Mouse (Mus musculus) lung, postnatal 0 days (tissue): Measurements from ENCODE around the gene Speg. TPM values are rescaled to one million over a fixed set of nuclear protein-coding genes. Genes with fewer than 3 reads are reported as not detected.

Experiments used
- ATAC-seq: fragments of 200-750 bp; cut with Nextera tagmentation; 2 replicates; pipeline ENCODE4 v1.8.0; 2017; ENCODE audit warnings: moderate library complexity
- DNase-seq: peaks from one replicate; pipeline ENCODE4 v3.0.0-alpha.2; 2016; ENCODE audit warnings: low spot score
- H3K27ac ChIP-seq: fragments of 300-500 bp; sonication (generic); 2 replicates; pipeline ENCODE4 v1.5.1; 2014; ENCODE audit warnings: antibody characterized with exemption, mild to moderate bottlenecking, low read length, mixed read lengths
- H3K27me3 ChIP-seq: fragments of 300-500 bp; sonication (generic); replicated peaks from 2 replicates; pipeline ENCODE4 v1.6.1; 2014; ENCODE audit warnings: low read length, mixed read lengths; ENCODE audit not compliant: insufficient read depth
- H3K36me3 ChIP-seq: fragments of 300-500 bp; sonication (generic); 2 replicates; pipeline ENCODE4 v1.6.1; 2014; ENCODE audit warnings: low read length, mixed read lengths; ENCODE audit not compliant: insufficient read depth
- H3K4me1 ChIP-seq: fragments of 300-500 bp; sonication (generic); 2 replicates; pipeline ENCODE4 v1.6.1; 2014; ENCODE audit warnings: antibody characterized with exemption, low read depth, low read length, mixed read lengths; ENCODE audit not compliant: insufficient read depth
- H3K4me2 ChIP-seq: fragments of 300-500 bp; sonication (generic); replicated peaks from 2 replicates; pipeline ENCODE4 v1.6.1; 2014; ENCODE audit warnings: low read depth, mild to moderate bottlenecking, low read length, moderate library complexity, mixed read lengths
- H3K4me3 ChIP-seq: fragments of 300-500 bp; sonication (generic); 2 replicates; pipeline ENCODE4 v1.5.1; 2014; ENCODE audit warnings: low read depth, low read length
- H3K9ac ChIP-seq: fragments of 300-500 bp; sonication (generic); replicated peaks from 2 replicates; pipeline ENCODE4 v1.6.1; 2014; ENCODE audit warnings: low read depth, mild to moderate bottlenecking
- H3K9me3 ChIP-seq: fragments of 300-500 bp; sonication (generic); 2 replicates; pipeline ENCODE4 v1.6.1; 2016; ENCODE audit warnings: low read length, mixed read lengths
- CTCF ChIP-seq: IDR thresholded peaks from 2 replicates; pipeline ENCODE4 v1.5.1; 2016; ENCODE audit warnings: antibody characterized with exemption, mild to moderate bottlenecking
- EP300 ChIP-seq: IDR thresholded peaks from 2 replicates; pipeline ENCODE4 v1.6.1; 2016; ENCODE audit warnings: antibody characterized with exemption, mild to moderate bottlenecking, control low read depth
- WGBS: fragments of 180-500 bp; shearing (Covaris S2); extraction: QIAGEN DNeasy Blood & Tissue Kit; methylation state at CpG from one replicate; pipeline ENCODE4 v1.1.7; 2014; 5-methylcytosine and 5-hydroxymethylcytosine counted together
- polyA plus RNA-seq: library from polyadenylated mRNA; unstranded; fragments of >200 nt; fragmentation: Nextera tagmentation; extraction: Ambion mirVana; gene quantifications from 2 replicates; pipeline ENCODE4 v1.2.1, GENCODE M21; 2015

Speg gene
- polyA plus RNA-seq, 1 experiment from 2014 or later, result 15.4 TPM

DNA sequence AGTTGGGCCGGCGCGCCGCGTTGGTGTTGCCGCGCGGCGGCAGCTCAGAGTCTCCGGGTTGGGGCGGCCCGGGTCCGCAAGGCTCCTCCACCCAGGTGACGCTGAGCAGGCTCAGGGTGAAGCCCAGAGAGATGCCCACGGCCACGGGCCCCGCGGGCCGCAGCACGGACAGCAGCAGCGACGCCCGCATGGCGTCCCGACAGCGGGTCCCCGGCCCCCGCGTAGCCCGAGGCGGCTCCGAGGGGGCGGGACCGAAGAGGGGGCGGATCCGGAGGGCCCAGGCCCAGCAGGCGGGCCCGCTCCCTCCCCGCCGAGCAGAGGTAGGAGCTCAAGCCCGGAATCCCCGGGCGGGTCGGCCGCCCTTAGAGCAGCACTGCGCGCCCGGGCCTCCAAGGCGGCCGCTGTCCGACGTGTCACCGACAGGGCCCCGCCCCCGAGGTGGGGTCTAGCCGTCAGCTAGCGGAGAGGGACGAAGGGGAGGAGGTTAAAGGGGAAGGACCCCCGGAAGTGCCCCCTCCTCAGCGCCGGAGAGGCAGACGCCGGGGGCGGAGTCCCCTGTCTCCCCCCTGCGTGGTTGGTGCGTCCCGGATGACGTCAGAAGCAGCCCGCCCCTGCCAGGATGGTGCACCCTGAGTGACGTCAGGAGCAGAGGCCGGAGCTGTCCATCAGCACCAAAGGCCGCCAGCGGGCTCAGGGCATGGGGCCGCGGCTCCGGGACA is 104.0 kb downstream of the Speg start, which contains the start of the genes Chpf and Tmem198:
Gene Chpf (minus strand): TSS at position 392 of the 719 bp plus-strand sequence.
Gene Tmem198 (plus strand): TSS at position 617 of the 719 bp plus-strand sequence.
- Histone ChIP-seq H3K9me3 (no peaks in the 10 kb centered on the region), H3K9ac (peak within 1 kb of the TSS; percentile 58), H3K27me3 (peaks cover 22% of the 10 kb centered on the region; the same call in 1 of the 2 replicates), H3K36me3 (peaks cover under 1% of the 10 kb centered on the region; the same call in 1 of the 2 replicates), H3K4me2 (peak within 1 kb of the TSS; percentile 85), H3K4me1 (peaks cover 3% of the 10 kb centered on the region; the same call in 1 of the 2 replicates), H3K4me3 (peak within 1 kb of the TSS; percentile 67), H3K27ac (peak within 1 kb of the TSS; percentile 84)
- 1% methylated on average over 38 of the region's 76 CpGs for WGBS
- TF ChIP-seq EP300, result 0 out of 2 replicates have a peak, but pooled peaks have one; percentile 17
- TF ChIP-seq CTCF, result no peak
- DNase-seq, result peak; percentile 97
- peak; percentile 93 for ATAC-seq

DNA sequence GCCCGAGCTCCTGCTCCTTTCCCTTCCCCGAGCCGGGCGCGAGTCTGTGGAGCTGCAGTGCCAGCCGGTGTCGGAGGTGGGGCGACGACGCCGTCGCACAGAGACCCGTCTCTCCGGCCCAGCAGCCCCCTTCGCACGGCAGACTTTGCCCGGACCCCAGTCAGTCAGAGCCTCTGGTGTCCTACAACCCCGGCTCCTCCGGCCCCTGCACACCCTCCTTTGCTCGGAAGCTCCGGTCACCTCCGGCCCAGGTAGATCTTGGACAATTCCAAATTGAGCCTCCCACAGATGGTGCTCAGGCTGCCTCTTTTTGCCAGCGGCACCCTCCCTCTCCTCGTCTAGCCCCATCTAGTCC is 104.5 kb downstream of the Speg start:
- DNase-seq, result no peak
- Histone ChIP-seq H3K27me3 (peaks cover 26% of the 10 kb centered on the region; the same call in 1 of the 2 replicates), H3K4me2 (peak overlapping the region; percentile 85), H3K9me3 (no peaks in the 10 kb centered on the region), H3K4me3 (peak overlapping the region; percentile 67), H3K36me3 (no peaks in the 10 kb centered on the region), H3K9ac (no peak overlapping the region), H3K4me1 (peaks cover 3% of the 10 kb centered on the region; the same call in 1 of the 2 replicates), H3K27ac (no peak overlapping the region)
- ATAC-seq, result peak; percentile 2; the same call in 1 of the 2 replicates
- WGBS, result 7% methylated on average over 19 of the region's 24 CpGs
- TF ChIP-seq CTCF (no peak), EP300 (no peak)

DNA sequence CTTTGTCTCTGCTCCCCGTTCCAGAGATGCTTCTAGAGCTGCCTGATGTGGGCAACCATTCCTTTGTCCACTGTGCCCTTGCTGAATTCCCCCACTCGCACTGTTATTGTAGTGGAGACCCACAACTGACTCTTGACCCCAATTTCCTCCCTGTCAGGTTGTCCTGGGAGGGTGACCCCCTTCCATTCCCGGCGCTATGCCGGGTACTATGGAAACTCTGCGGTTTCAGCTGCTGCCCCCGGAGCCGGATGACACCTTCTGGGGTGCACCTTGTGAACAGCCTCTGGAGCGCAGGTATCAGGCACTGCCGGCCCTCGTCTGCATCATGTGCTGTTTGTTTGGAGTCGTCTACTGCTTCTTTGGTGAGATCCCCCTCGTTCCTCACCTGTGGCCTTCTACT is 104.9 kb downstream of the Speg start:
- Histone ChIP-seq H3K36me3 (no peaks in the 10 kb centered on the region), H3K4me3 (no peak overlapping the region), H3K27ac (no peak overlapping the region), H3K4me2 (peak overlapping the region; percentile 85), H3K9ac (no peak overlapping the region), H3K4me1 (peaks cover 3% of the 10 kb centered on the region; the same call in 1 of the 2 replicates), H3K27me3 (peaks cover 27% of the 10 kb centered on the region; the same call in 1 of the 2 replicates), H3K9me3 (no peaks in the 10 kb centered on the region)
- WGBS, result 25% methylated on average over 13 of the region's 13 CpGs
- DNase-seq, result no peak
- no peak for ATAC-seq
- no peak for TF ChIP-seq CTCF
- no peak for TF ChIP-seq EP300

DNA sequence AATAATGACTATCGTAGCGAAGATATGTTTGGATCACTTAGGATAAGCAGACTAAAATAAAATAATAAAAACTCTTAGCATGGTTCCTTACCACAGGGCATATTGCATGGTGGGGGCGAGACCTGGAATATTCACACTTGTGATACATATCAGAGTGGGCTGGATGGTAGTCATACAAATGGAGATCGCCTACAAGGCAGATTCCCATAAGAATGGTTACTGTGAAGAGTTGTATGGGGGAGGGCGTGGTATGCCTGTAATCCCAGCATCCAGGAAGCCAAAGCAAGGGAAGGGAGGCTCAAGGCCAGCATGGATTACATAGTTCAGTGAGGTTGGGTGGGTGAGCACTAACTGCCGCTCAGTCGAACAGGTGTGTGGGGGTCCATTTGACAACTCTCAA is 105.6 kb downstream of the Speg start:
- no peaks in the 10 kb centered on the region for H3K9me3 ChIP-seq
- ATAC-seq, result no peak
- no peaks in the 10 kb centered on the region for H3K36me3 ChIP-seq
- no peak overlapping the region for H3K27ac ChIP-seq
- WGBS, result 87% methylated on average over 7 of the region's 7 CpGs
- peaks cover 3% of the 10 kb centered on the region; the same call in 1 of the 2 replicates for H3K4me1 ChIP-seq
- H3K9ac ChIP-seq, result no peak overlapping the region
- no peak overlapping the region for H3K4me3 ChIP-seq
- H3K27me3 ChIP-seq, result peaks cover 27% of the 10 kb centered on the region; the same call in 1 of the 2 replicates
- no peak for TF ChIP-seq EP300
- TF ChIP-seq CTCF, result no peak
- H3K4me2 ChIP-seq, result no peak overlapping the region
- no peak for DNase-seq

Other genes with a start within 250 kb of the Speg start
- 1.4 and 1.5 TPM in 2 replicates for gene Slc23a3, start 241.4 kb upstream of the Speg start, polyA plus RNA-seq
- 63.3 and 67.8 TPM in 2 replicates for gene Cnppd1, start 232.6 kb upstream of the Speg start, polyA plus RNA-seq
- 40.5 and 45.0 TPM in 2 replicates for gene Retreg2, start 232.5 kb upstream of the Speg start, polyA plus RNA-seq
- 50.5 and 56.1 TPM in 2 replicates for gene Zfand2b, start 206.7 kb upstream of the Speg start, polyA plus RNA-seq
- gene Abcb6, start 194.9 kb upstream of the Speg start, polyA plus RNA-seq, result 9.4 and 11.7 TPM in 2 replicates
- 15.9 and 17.2 TPM in 2 replicates for gene Ankzf1, start 183.1 kb upstream of the Speg start, polyA plus RNA-seq
- gene Atg9a, start 183.1 kb upstream of the Speg start, polyA plus RNA-seq, result 23.7 and 28.3 TPM in 2 replicates
- 8.6 and 10.1 TPM in 2 replicates for gene Glb1l, start 164.5 kb upstream of the Speg start, polyA plus RNA-seq
- gene Stk16, start 164.5 kb upstream of the Speg start, polyA plus RNA-seq, result 75.8 and 77.0 TPM in 2 replicates
- gene Tuba4a, start 155.4 kb upstream of the Speg start, polyA plus RNA-seq, result 46.6 and 50.5 TPM in 2 replicates
- not detected in 2 replicates for gene A630095N17Rik, start 143.2 kb upstream of the Speg start, polyA plus RNA-seq
- 40.1 and 45.6 TPM in 2 replicates for gene Dnajb2, start 138.9 kb upstream of the Speg start, polyA plus RNA-seq
- gene Ptprn, start 110.8 kb upstream of the Speg start, polyA plus RNA-seq, result 0.90 and 0.92 TPM in 2 replicates
- gene Resp18, start 96.9 kb upstream of the Speg start, polyA plus RNA-seq, result 1.5 and 1.8 TPM in 2 replicates
- gene Dnpep, start 57.3 kb upstream of the Speg start, polyA plus RNA-seq, result 109 TPM in 2 replicates
- 59.4 and 67.3 TPM in 2 replicates for gene Des, start 15.0 kb upstream of the Speg start, polyA plus RNA-seq
- 58.4 and 58.9 TPM in 2 replicates for gene Gmppa, start 60.6 kb downstream of the Speg start, polyA plus RNA-seq
- not detected in 2 replicates for gene Asic4, start 75.1 kb downstream of the Speg start, polyA plus RNA-seq
- gene Chpf, start 104.0 kb downstream of the Speg start, polyA plus RNA-seq, result 31.2 and 31.6 TPM in 2 replicates
- gene Tmem198, start 104.2 kb downstream of the Speg start, polyA plus RNA-seq, result 1.1 and 1.3 TPM in 2 replicates
- 25.8 and 33.9 TPM in 2 replicates for gene Obsl1, start 131.2 kb downstream of the Speg start, polyA plus RNA-seq
- gene Inha, start 131.8 kb downstream of the Speg start, polyA plus RNA-seq, result 3.7 and 3.8 TPM in 2 replicates
- gene Stk11ip, start 146.2 kb downstream of the Speg start, polyA plus RNA-seq, result 12.7 and 13.2 TPM in 2 replicates
- 8.0 and 10.4 TPM in 2 replicates for gene Slc4a3, start 171.0 kb downstream of the Speg start, polyA plus RNA-seq